Mouse (Mus musculus) forebrain, postnatal 0 days (tissue): ENCODE data around the gene Cela1. TPM values are rescaled to one million over a fixed set of nuclear protein-coding genes. Genes with fewer than 3 reads are reported as not detected.

ENCODE experiments used
- ATAC-seq: fragments of 200-750 bp; cut with Nextera tagmentation; 2 replicates; pipeline ENCODE4 v1.8.0; 2017; ENCODE audit warnings: mild to moderate bottlenecking, moderate library complexity
- DNase-seq: peaks from one replicate; pipeline ENCODE4 v3.0.0-alpha.2; 2015
- H3K27ac ChIP-seq: fragments of 300-500 bp; sonication (generic); 2 replicates; pipeline ENCODE4 v1.5.1; 2014; ENCODE audit warnings: low read depth, mild to moderate bottlenecking, antibody characterized with exemption, low read length, moderate library complexity, mixed read lengths
- H3K27me3 ChIP-seq: fragments of 300-500 bp; sonication (generic); 2 replicates; pipeline ENCODE4 v1.6.1; 2014; ENCODE audit warnings: mild to moderate bottlenecking, low read length, mixed read lengths; ENCODE audit not compliant: insufficient read depth
- H3K36me3 ChIP-seq: fragments of 300-500 bp; sonication (generic); 2 replicates; pipeline ENCODE4 v1.6.1; 2014; ENCODE audit warnings: mild to moderate bottlenecking, moderate library complexity; ENCODE audit not compliant: insufficient read depth
- H3K4me1 ChIP-seq: fragments of 300-500 bp; sonication (generic); 2 replicates; pipeline ENCODE4 v1.6.1; 2014; ENCODE audit warnings: antibody characterized with exemption; ENCODE audit not compliant: insufficient read depth
- H3K4me2 ChIP-seq: fragments of 300-500 bp; sonication (generic); 2 replicates; pipeline ENCODE4 v1.6.1; 2014; ENCODE audit warnings: low read depth, mild to moderate bottlenecking, moderate library complexity
- H3K4me3 ChIP-seq: fragments of 300-500 bp; sonication (generic); 2 replicates; pipeline ENCODE4 v1.5.1; 2014; ENCODE audit warnings: low read depth, low read length, mixed read lengths
- H3K9ac ChIP-seq: fragments of 300-500 bp; sonication (generic); 2 replicates; pipeline ENCODE4 v1.6.1; 2014; ENCODE audit warnings: mild to moderate bottlenecking
- H3K9me3 ChIP-seq: fragments of 300-500 bp; sonication (generic); 2 replicates; pipeline ENCODE4 v1.6.1; 2016; ENCODE audit warnings: low read length
- CTCF ChIP-seq: sonication (generic); IDR thresholded peaks from 2 replicates; pipeline ENCODE4 v1.5.1; 2016; ENCODE audit warnings: antibody characterized with exemption, control low read depth, low read depth
- WGBS: fragments of 180-500 bp; shearing (Covaris S2); extraction: QIAGEN DNeasy Blood & Tissue Kit; methylation state at CpG from one replicate; pipeline ENCODE4 v1.1.7; 2014; 5-methylcytosine and 5-hydroxymethylcytosine counted together
- polyA plus RNA-seq: library from polyadenylated mRNA; unstranded; fragments of >200 nt; fragmentation: Nextera tagmentation; extraction: Ambion mirVana; gene quantifications from 2 replicates; pipeline ENCODE4 v1.2.1, GENCODE M21; 2015
- total RNA-seq: library from RNA; depleted of rRNA; stranded (reverse); fragments of >200 nt; gene quantifications from 2 replicates; pipeline ENCODE4 v1.2.3, GENCODE M21; 2014

The Cela1 gene
- total and polyA plus RNA-seq, 2 experiments from 2014 or later = 0.81 to 5.1 TPM

DNA sequence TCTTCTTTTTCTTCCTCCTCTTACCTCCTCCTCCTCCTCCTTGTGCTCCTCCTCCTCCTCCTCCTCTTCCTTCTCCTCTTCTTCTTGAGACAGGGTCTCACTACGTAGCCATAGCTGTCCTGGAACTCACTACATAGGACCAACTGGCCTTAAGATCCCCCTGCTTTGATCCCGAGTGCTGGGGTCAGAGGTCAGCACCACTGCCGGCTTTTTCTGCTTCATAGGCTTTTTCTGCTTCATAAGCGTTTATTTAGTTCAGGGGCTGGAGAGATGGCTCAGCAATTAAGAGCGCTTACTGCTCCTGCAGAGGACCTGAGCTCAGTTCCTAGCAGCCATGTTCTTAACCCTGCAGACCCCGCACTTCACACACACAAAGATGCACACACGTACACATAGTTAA is 6.0 kb downstream of the Cela1 start:
- no peak for ATAC-seq
- WGBS = 38% methylated on average over 7 of the region's 7 CpGs

DNA sequence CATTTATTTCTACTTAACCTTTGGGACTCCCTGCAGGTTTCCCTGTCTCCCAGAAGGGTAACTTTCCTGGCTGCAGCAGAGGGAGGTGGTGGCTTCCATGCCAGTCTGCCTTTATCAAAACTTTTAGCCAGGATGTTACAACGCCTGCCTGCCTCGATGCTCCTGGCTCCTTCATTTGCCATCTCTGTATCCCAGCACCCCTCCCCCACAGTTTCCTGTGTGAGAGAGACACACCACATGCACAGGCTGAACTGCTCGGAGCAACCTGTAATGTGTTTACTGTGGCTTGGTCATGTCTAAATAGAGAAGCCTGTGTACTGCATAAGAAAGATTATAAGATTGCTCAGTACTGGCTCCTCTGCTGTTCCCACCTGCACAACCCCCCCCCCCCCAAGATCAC is 7.3 kb downstream of the Cela1 start:
- H3K27me3 ChIP-seq = no peaks in the 10 kb centered on the region
- no peak for TF ChIP-seq CTCF
- DNase-seq = no peak
- H3K4me2 ChIP-seq = no peak overlapping the region
- H3K27ac ChIP-seq = no peak overlapping the region
- H3K9me3 ChIP-seq = no peaks in the 10 kb centered on the region
- no peak overlapping the region for H3K9ac ChIP-seq
- 44% methylated on average over 3 of the region's 3 CpGs for WGBS
- H3K36me3 ChIP-seq = no peaks in the 10 kb centered on the region
- no peak overlapping the region for H3K4me3 ChIP-seq
- ATAC-seq = no peak
- no peaks in the 10 kb centered on the region for H3K4me1 ChIP-seq

More for the DNA sequence above, 6.0 kb downstream of the Cela1 start:
- no peaks in the 10 kb centered on the region for H3K27me3 ChIP-seq
- no peak for TF ChIP-seq CTCF
- no peaks in the 10 kb centered on the region for H3K9me3 ChIP-seq
- H3K9ac ChIP-seq = no peak overlapping the region
- no peak overlapping the region for H3K4me2 ChIP-seq
- no peaks in the 10 kb centered on the region for H3K36me3 ChIP-seq
- DNase-seq = no peak
- H3K4me3 ChIP-seq = no peak overlapping the region
- H3K4me1 ChIP-seq = no peaks in the 10 kb centered on the region
- H3K27ac ChIP-seq = no peak overlapping the region

DNA sequence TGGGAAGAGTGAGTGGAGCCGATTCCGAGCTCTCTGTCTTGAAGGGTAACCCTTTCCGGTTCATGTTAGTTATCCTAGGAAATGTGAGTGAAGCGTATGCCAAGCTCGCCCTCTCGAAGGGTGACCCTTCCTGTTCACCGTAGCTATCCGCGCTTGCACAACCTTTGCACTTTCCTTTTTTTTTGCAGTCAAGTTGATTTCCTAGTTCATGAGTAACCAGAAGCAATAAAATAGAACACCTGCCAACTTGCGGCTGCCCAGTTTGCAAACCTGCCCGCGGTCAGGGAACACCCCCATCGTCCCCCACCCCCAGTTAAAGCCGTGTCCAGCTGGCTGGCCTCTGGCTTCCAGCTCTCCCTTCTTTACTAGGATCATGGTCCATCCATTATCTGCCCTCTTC is 8.7 kb downstream of the Cela1 start:
- Histone ChIP-seq H3K9ac (no peak overlapping the region), H3K4me2 (no peak overlapping the region), H3K9me3 (no peaks in the 10 kb centered on the region), H3K27me3 (no peaks in the 10 kb centered on the region), H3K36me3 (no peaks in the 10 kb centered on the region), H3K27ac (no peak overlapping the region), H3K4me3 (no peak overlapping the region), H3K4me1 (no peaks in the 10 kb centered on the region)
- DNase-seq (no peak), ATAC-seq (no peak)
- no peak for TF ChIP-seq CTCF
- WGBS = 94% methylated on average over 14 of the region's 14 CpGs

DNA sequence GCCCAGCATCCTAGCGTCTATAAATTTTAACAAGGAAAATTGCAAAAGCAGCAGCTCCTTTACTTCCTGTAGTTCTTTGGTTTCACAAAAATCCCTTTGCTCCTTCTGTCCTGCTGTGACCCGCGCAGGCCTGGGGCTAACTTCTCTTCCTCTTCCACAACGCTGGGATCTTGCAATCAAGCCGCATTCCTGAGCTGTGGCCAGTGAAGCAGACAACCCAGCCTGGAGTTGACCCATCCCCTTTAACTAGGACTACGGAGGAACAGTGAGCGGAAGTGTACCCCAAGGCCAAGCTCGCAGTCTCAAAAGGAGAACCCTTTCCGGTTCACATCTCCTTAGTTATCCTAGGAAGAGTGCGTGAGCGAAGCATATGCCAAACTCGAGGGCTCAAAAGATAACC is 9.1 kb downstream of the Cela1 start:
- no peak overlapping the region for H3K27ac ChIP-seq
- 86% methylated on average over 12 of the region's 12 CpGs for WGBS
- H3K4me1 ChIP-seq = no peaks in the 10 kb centered on the region
- no peak overlapping the region for H3K4me3 ChIP-seq
- no peaks in the 10 kb centered on the region for H3K9me3 ChIP-seq
- no peak for DNase-seq
- TF ChIP-seq CTCF = no peak
- H3K27me3 ChIP-seq = no peaks in the 10 kb centered on the region
- no peak overlapping the region for H3K9ac ChIP-seq
- H3K36me3 ChIP-seq = no peaks in the 10 kb centered on the region
- no peak overlapping the region for H3K4me2 ChIP-seq
- ATAC-seq = no peak

DNA sequence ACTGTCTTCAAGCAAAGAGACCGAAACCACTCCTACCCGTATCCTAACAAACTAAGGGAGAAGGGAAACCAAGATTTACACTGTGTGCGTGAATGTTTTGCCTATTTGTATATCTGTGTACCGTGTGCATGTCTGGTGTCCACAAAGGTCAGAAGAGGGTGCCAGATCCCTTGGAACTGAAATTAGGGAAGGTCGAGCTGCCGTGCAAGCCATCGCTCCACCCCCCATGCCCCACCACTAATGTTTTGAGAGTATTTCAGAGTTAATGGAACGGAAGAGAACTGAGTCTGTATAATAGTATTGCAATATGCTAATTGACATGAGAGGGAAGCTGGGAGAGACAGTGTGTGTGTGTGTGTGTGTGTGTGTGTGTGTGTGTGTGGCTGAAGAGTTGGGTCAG is 10.0 kb downstream of the Cela1 start:
- Histone ChIP-seq H3K4me2 (no peak overlapping the region), H3K36me3 (no peaks in the 10 kb centered on the region), H3K4me1 (no peaks in the 10 kb centered on the region), H3K27me3 (no peaks in the 10 kb centered on the region), H3K9ac (no peak overlapping the region), H3K27ac (no peak overlapping the region), H3K4me3 (no peak overlapping the region), H3K9me3 (no peaks in the 10 kb centered on the region)
- ATAC-seq (no peak), DNase-seq (no peak)
- no peak for TF ChIP-seq CTCF
- 70% methylated on average over 8 of the region's 8 CpGs for WGBS

DNA sequence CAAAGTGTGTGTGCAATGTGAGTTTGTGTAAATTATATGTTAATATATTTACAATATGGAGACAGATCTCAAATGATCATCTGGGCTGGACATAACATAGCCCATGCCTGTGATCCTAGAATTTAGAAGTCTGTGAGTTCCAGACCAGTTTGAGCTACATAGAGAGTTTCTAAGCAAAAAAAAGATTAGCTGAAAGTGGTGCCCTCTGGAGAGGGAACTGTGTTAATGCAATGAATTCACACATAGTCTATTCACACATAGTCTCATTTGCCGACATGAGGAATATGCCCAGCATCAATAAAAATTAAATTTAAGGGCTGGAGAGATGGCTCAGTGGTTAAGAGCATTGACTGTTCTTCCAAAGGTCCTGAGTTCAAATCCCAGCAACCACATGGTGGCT is 11.2 kb downstream of the Cela1 start:
- no peaks in the 10 kb centered on the region for H3K36me3 ChIP-seq
- no peaks in the 10 kb centered on the region for H3K27me3 ChIP-seq
- no peaks in the 10 kb centered on the region for H3K9me3 ChIP-seq
- no peak overlapping the region for H3K4me3 ChIP-seq
- TF ChIP-seq CTCF = peak; percentile 16; the same call in 1 of the 2 replicates
- H3K9ac ChIP-seq = no peak overlapping the region
- H3K27ac ChIP-seq = no peak overlapping the region
- no peaks in the 10 kb centered on the region for H3K4me1 ChIP-seq
- no peak for DNase-seq
- WGBS = 85% methylated on average over 1 of the region's 1 CpGs
- H3K4me2 ChIP-seq = no peak overlapping the region
- no peak for ATAC-seq

DNA sequence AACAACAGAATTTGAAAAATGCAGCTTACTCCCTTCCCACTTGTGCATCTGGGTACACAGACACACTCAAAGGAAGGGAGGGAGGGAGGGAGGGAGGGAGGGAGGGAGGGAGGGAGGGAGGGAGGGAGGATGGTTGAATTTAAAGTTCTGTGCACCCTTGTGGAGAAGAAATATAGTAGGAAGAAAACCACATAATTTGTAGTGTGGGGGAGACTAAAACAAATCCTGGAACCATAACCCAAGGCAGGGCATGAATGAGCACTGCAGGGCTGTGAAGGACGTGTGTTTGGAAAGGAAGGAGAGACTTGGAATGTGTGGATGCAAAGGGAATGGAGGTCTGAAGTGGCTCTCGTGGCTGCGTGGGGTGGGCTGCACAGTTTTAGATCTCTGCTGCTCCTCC is 12.2 kb downstream of the Cela1 start:
- Histone ChIP-seq H3K4me3 (no peak overlapping the region), H3K36me3 (no peaks in the 10 kb centered on the region), H3K27me3 (no peaks in the 10 kb centered on the region), H3K27ac (no peak overlapping the region), H3K4me2 (no peak overlapping the region), H3K4me1 (no peaks in the 10 kb centered on the region), H3K9ac (no peak overlapping the region), H3K9me3 (no peaks in the 10 kb centered on the region)
- no peak for TF ChIP-seq CTCF
- whole genome bisulfite sequencing = 67% methylated on average over 3 of the region's 3 CpGs
- ATAC-seq (no peak), DNase-seq (no peak)

DNA sequence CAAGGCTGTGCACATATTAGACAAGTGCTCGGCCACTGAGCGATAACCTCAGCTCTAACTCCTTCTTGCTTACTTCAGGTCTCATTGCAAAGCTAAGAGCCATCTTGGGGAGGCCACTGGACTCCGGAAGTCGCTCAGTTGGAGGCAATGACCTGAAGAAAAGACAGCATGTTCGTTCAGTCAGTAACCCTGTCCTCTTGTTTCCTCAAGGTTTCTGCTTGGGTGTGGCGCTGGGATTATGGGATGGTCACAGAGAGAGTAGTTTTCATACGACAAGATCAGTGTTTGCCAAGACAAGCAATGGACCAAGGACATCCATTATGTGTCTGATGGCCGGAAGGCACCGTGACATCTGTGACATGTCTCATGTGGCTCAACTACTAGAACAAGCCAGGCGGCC is 13.2 kb downstream of the Cela1 start:
- Histone ChIP-seq H3K27ac (no peak overlapping the region), H3K27me3 (no peaks in the 10 kb centered on the region), H3K4me2 (no peak overlapping the region), H3K9me3 (no peaks in the 10 kb centered on the region), H3K4me3 (no peak overlapping the region), H3K4me1 (no peaks in the 10 kb centered on the region), H3K36me3 (no peaks in the 10 kb centered on the region), H3K9ac (no peak overlapping the region)
- WGBS = 88% methylated on average over 10 of the region's 10 CpGs
- ATAC-seq (no peak), DNase-seq (no peak)
- TF ChIP-seq CTCF = no peak
